Mouse (Mus musculus) embryonic facial prominence, embryonic 11.5 days (tissue): ENCODE measurements at regions not wholly inside any gene's neighbourhood (a gene's known extent, or its start where the extent isn't known, plus 50 kb on each side); places are given as distances from the start of the nearest gene placed in this dataset.

Experiments
- ATAC-seq: fragments of 200-750 bp; cut with Nextera tagmentation; replicated peaks from 2 replicates; pipeline ENCODE4 v1.8.0; 2017; ENCODE audit warnings: low read depth; ENCODE audit not compliant: insufficient number of reproducible peaks, low FRiP score, low TSS enrichment
- DNase-seq: peaks from one replicate; pipeline ENCODE4 v3.0.0-alpha.2; 2015; ENCODE audit warnings: low spot score
- H3K27ac ChIP-seq: fragments of 300-500 bp; sonication (generic); replicated peaks from 2 replicates; pipeline ENCODE4 v1.5.1; 2014; ENCODE audit warnings: mild to moderate bottlenecking, low read depth, low read length, control low read depth
- H3K27me3 ChIP-seq: fragments of 300-500 bp; sonication (generic); 2 replicates; pipeline ENCODE4 v1.6.1; 2014; ENCODE audit warnings: mild to moderate bottlenecking, low read length, moderate library complexity, mixed read lengths; ENCODE audit not compliant: control insufficient read depth, insufficient read depth
- H3K36me3 ChIP-seq: fragments of 300-500 bp; sonication (generic); replicated peaks from 2 replicates; pipeline ENCODE4 v1.6.1; 2014; ENCODE audit warnings: low read depth, mild to moderate bottlenecking, low read length, moderate library complexity, mixed read lengths; ENCODE audit not compliant: control insufficient read depth, insufficient read depth
- H3K4me1 ChIP-seq: fragments of 300-500 bp; sonication (generic); 2 replicates; pipeline ENCODE4 v1.6.1; 2014; ENCODE audit warnings: low read length, mixed read lengths; ENCODE audit not compliant: control insufficient read depth, insufficient read depth
- H3K4me2 ChIP-seq: fragments of 300-500 bp; sonication (generic); 2 replicates; pipeline ENCODE4 v1.6.1; 2014; ENCODE audit warnings: low read depth, mild to moderate bottlenecking, control low read depth, low read length, moderate library complexity
- H3K4me3 ChIP-seq: fragments of 300-500 bp; sonication (generic); 2 replicates; pipeline ENCODE4 v1.5.1; 2014; ENCODE audit warnings: low read depth, low read length, control low read depth
- H3K9ac ChIP-seq: fragments of 300-500 bp; sonication (generic); replicated peaks from 2 replicates; pipeline ENCODE4 v1.6.1; 2014; ENCODE audit warnings: mild to moderate bottlenecking, control low read depth, low read length
- H3K9me3 ChIP-seq: fragments of 300-500 bp; sonication (generic); replicated peaks from 2 replicates; pipeline ENCODE4 v1.6.1; 2016; ENCODE audit warnings: mild to moderate bottlenecking, low read length, inconsistent platforms, mixed read lengths; ENCODE audit not compliant: control insufficient read depth
- WGBS: fragments of 180-500 bp; shearing (Covaris S2); extraction: QIAGEN DNeasy Blood & Tissue Kit; methylation state at CpG from one replicate; pipeline ENCODE4 v1.1.7; 2014; 5-methylcytosine and 5-hydroxymethylcytosine counted together

DNA sequence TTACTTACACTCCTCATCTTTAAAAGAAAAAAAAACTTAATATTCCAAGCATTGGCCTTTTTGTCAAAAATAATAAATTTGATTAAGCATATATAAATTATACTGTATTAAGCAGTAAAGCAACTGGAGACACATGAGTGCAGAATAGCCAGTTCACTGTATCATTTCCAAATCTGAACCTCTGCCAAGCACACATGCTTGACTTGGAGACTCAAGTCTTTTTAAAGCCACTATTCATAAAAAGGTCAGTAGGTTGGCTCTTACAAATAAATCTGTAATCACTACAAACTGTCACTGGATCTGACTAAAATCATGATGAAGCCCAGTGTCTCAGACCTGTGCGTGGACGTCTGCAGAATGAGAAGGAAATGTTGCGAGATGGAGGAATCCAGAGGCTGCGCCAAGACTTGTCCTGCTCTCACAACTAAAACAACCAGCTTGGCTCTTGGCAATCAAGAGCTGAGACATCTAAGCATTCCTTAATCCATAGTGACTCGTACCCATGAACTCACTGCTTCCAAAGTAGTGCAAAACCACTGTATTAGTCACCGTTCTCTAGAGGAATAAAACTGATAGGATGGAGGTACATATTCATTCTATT, 195.8 kb upstream of the Map3k7 start:
- H3K27ac ChIP-seq = no peak overlapping the region
- no peaks in the 10 kb centered on the region for H3K27me3 ChIP-seq
- no peaks in the 10 kb centered on the region for H3K4me1 ChIP-seq
- ATAC-seq (no peak), DNase-seq (no peak)
- no peak overlapping the region for H3K4me3 ChIP-seq
- H3K9me3 ChIP-seq = no peaks in the 10 kb centered on the region
- 65% methylated on average over 6 of the region's 6 CpGs for WGBS
- H3K4me2 ChIP-seq = no peak overlapping the region
- no peak overlapping the region for H3K9ac ChIP-seq
- no peaks in the 10 kb centered on the region for H3K36me3 ChIP-seq

- no peaks in the 10 kb centered on the region for H3K4me1 ChIP-seq
- H3K36me3 ChIP-seq = no peaks in the 10 kb centered on the region
- H3K27me3 ChIP-seq = no peaks in the 10 kb centered on the region
- DNase-seq (no peak), ATAC-seq (no peak)
- H3K27ac ChIP-seq = no peak overlapping the region
- no peak overlapping the region for H3K4me3 ChIP-seq
- H3K9me3 ChIP-seq = no peaks in the 10 kb centered on the region
- no peak overlapping the region for H3K4me2 ChIP-seq
- no peak overlapping the region for H3K9ac ChIP-seq
- WGBS = 79% methylated on average over 4 of the region's 4 CpGs
Observed at GRCm38 (mm10) chr4:31769325-31769724, 194.6 kb upstream of the Map3k7 start.

DNA sequence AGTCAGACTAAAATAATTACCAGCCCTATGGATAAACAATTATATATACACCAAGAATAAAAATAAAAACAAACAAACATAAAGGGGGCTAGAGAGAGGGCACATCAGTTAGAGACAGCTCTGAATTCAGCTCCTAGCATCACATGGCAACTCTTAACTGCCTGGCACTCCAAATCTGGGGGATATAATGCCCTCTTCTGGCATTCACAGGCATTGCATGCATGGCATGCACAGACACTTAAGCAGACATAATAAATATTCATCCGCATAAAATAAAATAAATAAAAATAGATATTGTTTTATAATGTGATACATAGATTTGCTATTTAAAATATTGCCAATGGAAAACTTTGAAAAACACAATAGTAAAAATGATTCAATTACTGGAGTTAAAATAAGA, 177.6 kb upstream of the Map3k7 start:
- H3K9me3 ChIP-seq = no peaks in the 10 kb centered on the region
- H3K4me1 ChIP-seq = no peaks in the 10 kb centered on the region
- H3K9ac ChIP-seq = no peak overlapping the region
- no peaks in the 10 kb centered on the region for H3K27me3 ChIP-seq
- H3K4me2 ChIP-seq = no peak overlapping the region
- WGBS = 75% methylated on average over 1 of the region's 1 CpGs
- DNase-seq (no peak), ATAC-seq (no peak)
- H3K4me3 ChIP-seq = no peak overlapping the region
- no peak overlapping the region for H3K27ac ChIP-seq
- no peaks in the 10 kb centered on the region for H3K36me3 ChIP-seq

DNA sequence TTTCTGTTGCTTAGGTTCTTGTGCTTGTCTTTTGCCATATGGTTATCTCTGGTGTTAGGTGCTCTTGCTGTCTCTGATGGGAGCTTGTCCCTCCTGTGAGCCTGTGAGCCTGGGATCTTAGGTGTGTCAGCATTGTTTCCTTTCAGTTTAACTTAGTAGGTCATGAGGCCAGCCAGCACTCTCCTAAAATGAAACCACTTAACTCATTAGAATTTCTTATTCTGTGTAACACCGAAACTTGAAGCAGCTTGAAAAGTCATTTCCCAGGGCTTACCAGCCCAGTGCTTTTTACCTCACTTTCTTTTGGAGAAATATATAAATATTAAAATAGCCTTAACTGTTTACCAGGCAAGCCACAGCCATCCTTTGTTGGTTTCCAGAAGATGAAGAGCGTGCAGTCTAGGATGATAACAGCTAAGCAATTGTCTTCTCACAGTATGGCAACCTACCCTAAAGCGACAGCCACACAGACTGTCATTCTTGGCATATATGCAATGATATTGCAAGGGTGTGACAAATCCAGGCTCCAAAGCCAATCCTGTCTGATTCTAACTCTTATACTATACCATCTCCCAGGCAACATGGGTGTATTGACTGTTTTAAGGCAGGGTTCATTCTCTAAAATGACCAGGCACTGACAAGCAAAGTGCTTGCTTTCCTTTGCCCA, 146.2 kb upstream of the Map3k7 start:
- Histone ChIP-seq H3K4me3 (no peak overlapping the region), H3K36me3 (no peaks in the 10 kb centered on the region), H3K9ac (no peak overlapping the region), H3K4me1 (no peaks in the 10 kb centered on the region), H3K27me3 (no peaks in the 10 kb centered on the region), H3K9me3 (no peaks in the 10 kb centered on the region), H3K27ac (no peak overlapping the region), H3K4me2 (no peak overlapping the region)
- WGBS = 83% methylated on average over 3 of the region's 3 CpGs
- no peak for DNase-seq
- ATAC-seq = no peak

GRCm38 (mm10) chr4:31819521-31820259, 144.2 kb upstream of the Map3k7 start:
- Histone ChIP-seq H3K27ac (no peak overlapping the region), H3K4me3 (no peak overlapping the region), H3K9me3 (no peaks in the 10 kb centered on the region), H3K4me2 (no peak overlapping the region), H3K27me3 (no peaks in the 10 kb centered on the region), H3K4me1 (no peaks in the 10 kb centered on the region), H3K9ac (no peak overlapping the region), H3K36me3 (no peaks in the 10 kb centered on the region)
- ATAC-seq = no peak
- WGBS = 74% methylated on average over 18 of the region's 18 CpGs
- no peak for DNase-seq

- Histone ChIP-seq H3K9me3 (no peaks in the 10 kb centered on the region), H3K4me1 (no peaks in the 10 kb centered on the region), H3K27me3 (no peaks in the 10 kb centered on the region), H3K4me2 (peak overlapping the region; percentile 19; the same call in 1 of the 2 replicates), H3K4me3 (no peak overlapping the region), H3K27ac (peak overlapping the region; percentile 70; the same call in 1 of the 2 replicates), H3K36me3 (no peaks in the 10 kb centered on the region), H3K9ac (no peak overlapping the region)
- WGBS = 49% methylated on average over 19 of the region's 19 CpGs
- ATAC-seq = peak; percentile 58; the same call in 1 of the 2 replicates
- peak; percentile 57 for DNase-seq
Observed at GRCm38 (mm10) chr4:31823574-31824348, 140.1 kb upstream of the Map3k7 start.

GRCm38 (mm10) chr4:31824518-31825437, 139.1 kb upstream of the Map3k7 start:
- no peak overlapping the region for H3K9ac ChIP-seq
- ATAC-seq (no peak), DNase-seq (peak; percentile 58)
- H3K9me3 ChIP-seq = no peaks in the 10 kb centered on the region
- no peaks in the 10 kb centered on the region for H3K36me3 ChIP-seq
- no peaks in the 10 kb centered on the region for H3K4me1 ChIP-seq
- H3K27me3 ChIP-seq = no peaks in the 10 kb centered on the region
- 44% methylated on average over 14 of the region's 14 CpGs for WGBS
- H3K27ac ChIP-seq = no peak overlapping the region
- H3K4me3 ChIP-seq = no peak overlapping the region
- peak overlapping the region; percentile 32 for H3K4me2 ChIP-seq
